Mouse (Mus musculus): ENCODE data around the gene Insc.

The Insc gene

GRCm38 (mm10) chr7:114827360-114827759, 83.9 kb downstream of the Insc start:
- no peak for DNase-seq (ENCODE audit: low spot score in 2 of 2)

- DNase-seq (ENCODE audit: low spot score in 2 of 2), result no peak
Measured at GRCm38 (mm10) chr7:114832257-114832940, 88.9 kb downstream of the Insc start.

DNA sequence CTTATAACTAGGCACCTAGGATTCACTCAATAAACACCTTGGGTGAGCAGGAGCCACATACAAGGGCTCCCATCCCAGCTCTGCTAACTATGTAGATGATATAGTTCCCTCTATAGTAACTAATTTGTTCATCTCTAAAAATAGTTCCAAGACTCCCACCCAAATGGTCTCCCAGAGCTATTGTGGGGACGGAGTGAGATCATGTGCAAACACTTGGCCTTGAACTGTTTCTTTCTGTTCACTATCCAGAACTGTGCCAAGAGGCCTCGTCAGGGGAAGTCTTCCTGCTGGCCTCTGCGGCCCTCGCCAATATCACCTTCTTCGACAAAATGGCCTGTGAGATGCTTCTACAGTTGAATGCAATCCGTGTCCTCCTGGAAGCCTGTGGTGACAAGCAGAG, 91.0 kb downstream of the Insc start:
- no peak for DNase-seq (ENCODE audit: low spot score in 2 of 2)

GRCm38 (mm10) chr7:114837268-114837667, 93.8 kb downstream of the Insc start:
- no peak for DNase-seq (ENCODE audit: low spot score in 2 of 2)

DNA sequence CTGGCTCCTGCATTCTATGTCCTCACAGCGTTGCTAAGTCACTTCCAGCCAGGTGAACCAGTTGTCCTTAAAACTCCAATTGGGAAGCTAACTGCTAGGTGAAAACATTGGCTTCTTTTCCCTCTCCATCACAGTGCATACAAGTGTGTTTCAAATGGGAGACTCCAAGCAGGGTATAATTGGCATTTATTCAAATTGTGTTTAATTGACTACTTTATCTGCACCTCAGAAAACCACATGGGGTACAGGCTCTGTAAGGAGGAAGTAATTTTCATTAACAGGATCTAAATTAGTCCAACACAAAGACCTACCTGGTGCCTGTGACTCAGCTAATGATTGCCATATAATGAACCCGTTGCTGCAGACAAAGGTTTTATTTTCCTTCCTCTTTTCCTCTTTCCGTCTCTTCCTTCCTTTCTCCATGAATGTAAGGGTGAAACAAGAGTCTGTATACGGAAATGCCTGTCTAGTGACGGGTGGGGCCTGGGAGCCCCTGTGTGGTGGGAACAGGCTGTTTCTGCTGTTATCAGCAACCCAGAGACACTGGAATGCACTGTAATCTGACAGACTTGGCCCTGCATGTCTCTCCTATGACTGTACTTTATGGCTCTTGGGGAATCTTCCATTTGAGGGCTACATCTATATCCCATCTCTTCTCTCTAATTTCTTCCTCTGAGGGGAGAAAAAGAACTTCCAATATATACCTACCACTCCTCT, 96.7 kb downstream of the Insc start:
- DNase-seq (ENCODE audit: low spot score in 2 of 2), result no peak

DNA sequence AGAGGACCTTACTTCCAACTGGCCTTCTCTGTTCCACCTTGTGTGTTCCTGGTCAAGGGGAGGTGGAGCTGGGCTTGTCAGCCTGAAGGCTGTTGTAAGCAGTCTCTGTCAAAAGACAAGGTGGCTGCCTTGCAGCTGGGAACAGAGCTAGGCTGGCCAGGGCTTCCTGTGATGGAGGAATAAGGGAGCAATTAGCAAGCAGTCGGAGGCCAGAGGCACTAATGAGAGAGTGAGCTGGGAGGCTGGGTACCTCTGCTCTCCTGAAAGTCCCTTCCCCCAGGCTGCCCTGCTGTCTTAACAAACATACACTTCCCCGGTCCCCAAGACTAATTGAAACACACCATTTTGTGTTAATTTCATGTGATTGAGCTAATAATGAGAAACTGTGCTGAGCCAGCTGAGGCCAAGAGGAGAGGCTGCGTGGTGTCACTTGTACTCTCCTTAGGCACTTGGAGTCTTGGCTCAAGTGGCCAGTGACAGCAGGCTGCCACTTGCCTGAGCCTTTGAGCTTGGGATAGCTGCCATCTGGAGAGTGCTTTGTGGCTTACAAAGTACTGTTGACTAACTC, 99.2 kb downstream of the Insc start:
- no peak for DNase-seq (ENCODE audit: low spot score in 2 of 2)

DNA sequence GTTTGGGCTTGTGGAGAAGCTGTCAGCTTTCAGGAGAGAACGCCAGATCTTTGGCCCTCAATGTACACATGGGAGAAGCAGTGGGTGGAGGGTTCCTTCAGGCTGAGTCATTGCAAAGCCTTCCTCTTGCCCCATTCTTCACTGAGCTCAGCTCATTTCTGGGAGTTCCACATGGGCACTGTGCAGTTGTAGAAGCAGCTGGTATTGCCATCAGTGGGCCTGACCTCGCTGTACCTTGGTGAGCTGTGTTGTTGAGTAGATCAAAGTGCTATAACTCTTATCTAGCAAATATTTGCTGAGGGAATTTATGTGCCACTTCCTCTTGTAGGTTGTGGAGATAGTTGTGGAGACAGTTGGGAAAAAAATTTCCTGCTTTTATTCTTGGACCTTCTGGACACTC, 103.7 kb downstream of the Insc start:
- no peak for DNase-seq (ENCODE audit: low spot score in 2 of 2)

GRCm38 (mm10) chr7:114852387-114852786, 108.9 kb downstream of the Insc start:
- no peak for DNase-seq (ENCODE audit: low spot score in 2 of 2)

- DNase-seq (ENCODE audit: low spot score in 2 of 2), result no peak
Measured at GRCm38 (mm10) chr7:114854169-114854568, 110.7 kb downstream of the Insc start.

DNA sequence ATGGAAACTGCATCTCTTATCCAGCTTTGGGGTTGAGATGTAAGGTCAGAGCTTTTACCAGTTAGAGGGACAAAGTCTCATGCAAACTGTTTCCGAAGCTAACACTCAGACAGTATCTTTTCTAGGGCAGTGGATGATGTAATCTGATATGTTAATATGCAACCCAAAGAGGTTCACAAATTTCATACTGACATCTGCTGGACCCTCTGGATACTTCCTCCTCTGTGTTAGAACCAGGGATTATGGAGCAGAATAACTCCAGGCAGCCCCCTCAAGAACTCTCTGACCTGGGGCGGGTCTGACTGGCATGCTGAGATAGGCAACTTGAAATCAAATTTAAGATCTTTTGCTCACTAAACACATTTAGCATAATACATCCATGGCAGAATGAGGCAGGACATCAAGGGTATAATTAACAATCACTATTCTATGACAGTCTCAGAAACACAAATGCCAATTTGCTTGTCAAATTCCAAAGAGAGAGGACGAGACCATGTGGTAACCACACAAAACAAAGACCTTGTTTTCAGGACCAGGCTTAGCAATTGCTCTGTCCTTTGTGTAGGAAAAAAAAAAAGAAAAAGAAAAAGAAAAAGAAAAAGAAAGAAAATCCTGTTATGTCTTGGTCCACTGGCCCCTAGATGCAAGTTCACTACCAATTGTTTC, 117.5 kb downstream of the Insc start:
- DNase-seq (ENCODE audit: low spot score in 2 of 2), result no peak

- no peak for DNase-seq (ENCODE audit: low spot score in 2 of 2)
Measured at GRCm38 (mm10) chr7:114873315-114874012, 130.0 kb downstream of the Insc start.

DNA sequence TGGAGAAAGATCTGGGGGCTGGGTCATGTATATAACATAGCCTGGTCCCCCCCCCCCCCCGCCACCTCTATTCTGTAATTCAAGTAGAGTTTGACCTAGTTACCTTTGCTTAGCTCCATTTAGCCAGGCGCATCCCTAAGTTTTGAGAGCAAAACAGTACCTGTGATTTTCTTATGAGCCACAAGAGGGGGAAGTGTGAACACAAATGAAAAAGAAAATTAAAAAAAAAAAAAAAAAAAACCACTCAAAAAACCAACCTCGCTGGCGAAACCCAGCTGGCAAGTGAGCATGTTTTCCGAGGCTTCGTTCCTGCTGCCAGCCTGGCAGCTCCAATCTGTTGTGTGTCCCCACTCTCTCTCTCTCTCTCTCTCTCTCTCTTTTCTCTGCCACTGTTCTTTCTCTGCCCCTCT, 130.5 kb downstream of the Insc start:
- no peak for DNase-seq (ENCODE audit: low spot score in 2 of 2)

GRCm38 (mm10) chr7:114874579-114874978, 131.1 kb downstream of the Insc start:
- DNase-seq (ENCODE audit: low spot score in 2 of 2), result no peak

DNA sequence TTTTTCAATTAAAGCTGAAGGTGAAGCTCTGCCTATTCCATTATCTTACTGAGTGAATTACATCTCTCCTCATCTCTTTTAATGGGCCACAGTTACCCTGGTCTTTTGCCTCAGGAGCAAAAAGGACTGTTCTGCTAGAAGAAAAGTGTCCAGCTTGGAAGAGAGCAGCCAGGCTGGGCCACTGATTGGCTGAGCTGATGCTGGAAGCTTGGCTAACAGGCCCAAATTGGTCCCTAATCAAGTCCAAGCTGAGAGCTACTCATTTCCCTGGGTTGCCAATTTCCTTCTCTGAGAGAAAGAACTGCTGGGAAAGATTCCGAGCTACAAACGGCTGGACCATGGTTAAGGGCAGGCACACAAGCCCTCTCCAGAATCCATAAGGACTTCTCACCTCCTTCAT, 140.1 kb downstream of the Insc start:
- DNase-seq (ENCODE audit: low spot score in 2 of 2), result no peak

DNA sequence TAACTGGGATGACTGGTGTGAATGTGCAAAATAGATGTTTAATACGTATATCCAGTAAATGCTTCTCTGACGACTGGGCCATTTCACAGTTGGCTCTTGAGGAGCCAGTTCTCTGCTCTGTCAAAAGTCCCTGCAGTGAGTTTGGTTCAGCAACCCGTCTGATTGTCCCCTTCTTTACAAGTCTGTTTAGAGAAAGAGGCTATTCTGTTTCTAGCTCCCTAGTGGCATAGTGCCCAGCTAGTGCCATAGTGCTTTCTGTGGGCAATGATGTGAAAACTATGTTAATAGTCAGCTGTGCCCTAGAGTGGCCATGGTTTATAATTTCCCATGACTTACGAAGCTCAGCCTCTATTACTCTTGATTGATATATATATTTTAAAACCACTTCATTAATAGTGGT, 143.4 kb downstream of the Insc start:
- no peak for DNase-seq (ENCODE audit: low spot score in 2 of 2)

GRCm38 (mm10) chr7:114890215-114890614, 146.7 kb downstream of the Insc start:
- DNase-seq (ENCODE audit: low spot score in 2 of 2), result no peak

GRCm38 (mm10) chr7:114892618-114893257, 149.2 kb downstream of the Insc start:
- no peak for DNase-seq (ENCODE audit: low spot score in 2 of 2)

DNA sequence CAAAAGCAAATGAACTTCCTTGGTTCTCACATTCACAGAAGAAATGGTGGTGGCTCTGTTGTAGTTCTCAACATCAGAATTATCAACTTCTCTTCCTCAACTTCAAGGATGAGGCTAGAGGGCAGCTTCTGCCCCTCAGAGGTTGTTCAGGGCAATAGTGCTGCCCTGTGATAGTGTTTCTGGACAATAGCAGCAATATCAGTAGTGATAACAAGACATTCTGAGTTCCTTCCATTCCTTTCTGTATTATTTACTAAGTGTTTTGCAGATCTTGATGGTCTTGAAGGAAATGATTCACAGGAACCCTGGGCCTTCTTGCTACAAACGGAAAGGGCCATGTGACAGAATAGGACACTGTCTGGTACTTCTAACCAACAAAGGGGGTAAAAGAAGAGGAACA, 150.4 kb downstream of the Insc start:
- DNase-seq (ENCODE audit: low spot score in 2 of 2), result no peak

GRCm38 (mm10) chr7:114896966-114897697, 153.6 kb downstream of the Insc start:
- no peak for DNase-seq (ENCODE audit: low spot score in 2 of 2)

Measured in urinary bladder, postnatal 4 days (tissue).